14 mouse cellular contexts compared by ENCODE assay signal in the genomic region with DNA sequence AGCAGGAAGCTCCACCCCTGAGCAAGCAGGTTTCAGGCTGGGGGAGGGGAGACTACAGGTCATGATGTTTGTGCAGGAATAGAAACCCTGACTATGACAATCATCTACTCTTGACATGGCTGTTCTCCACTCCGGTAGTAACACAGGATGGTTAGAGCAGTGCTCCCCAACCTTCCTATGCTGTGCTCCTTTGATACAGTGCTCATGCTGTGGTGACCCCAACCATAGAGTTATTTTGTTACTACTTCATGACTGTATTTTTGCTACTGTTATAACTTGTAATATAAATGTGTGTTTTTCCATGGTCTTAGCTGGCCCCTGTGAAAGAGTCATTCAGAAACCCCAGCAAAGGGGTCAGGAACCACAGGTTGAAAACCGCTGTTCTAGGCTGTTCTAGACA.
"Had no signal": no experiment of that assay in that cellular context is flagged by ENCODE, and none has a peak within 500 bp of the region (broad histone marks: within the 10 kb centered on the region; RNA-seq: fewer than 3 reads in every experiment).

No protein-coding gene starts in this region.

- DNase-seq: lung, adult 18-20 months; lung, embryonic 14.5 days; lung, postnatal 10 days; lung, postnatal 4 days; midbrain, embryonic 14.5 days; retina, postnatal 1 day; right cerebral cortex, adult 18-20 months; right cerebral cortex, postnatal 25 days; right cerebral cortex, postnatal 4 days; spleen, adult 18-20 months; thymus, adult 18-20 months; thymus, postnatal 14 days; thymus, postnatal 36 days had no signal

- ATAC-seq: midbrain, embryonic 16.5 days had no signal
